Mouse (Mus musculus) liver, postnatal 0 days (tissue): ENCODE data around the gene Adgrg6. TPM values are rescaled to one million over a fixed set of nuclear protein-coding genes. Genes with fewer than 3 reads are reported as not detected.

Experiments
- ATAC-seq: fragments of 200-750 bp; cut with Nextera tagmentation; 2 replicates; pipeline ENCODE4 v1.8.0; 2017; ENCODE audit warnings: mild to moderate bottlenecking, moderate library complexity
- DNase-seq: peaks from one replicate; pipeline ENCODE4 v3.0.0-alpha.2; 2016
- H3K27ac ChIP-seq: fragments of 300-500 bp; sonication (generic); 2 replicates; pipeline ENCODE4 v1.5.1; 2014; ENCODE audit warnings: antibody characterized with exemption, moderate library complexity, mild to moderate bottlenecking, low read depth
- H3K27me3 ChIP-seq: fragments of 300-500 bp; sonication (generic); 2 replicates; pipeline ENCODE4 v1.6.1; 2014; ENCODE audit warnings: low read length, control low read depth, mixed read lengths; ENCODE audit not compliant: insufficient read depth
- H3K36me3 ChIP-seq: fragments of 300-500 bp; sonication (generic); replicated peaks from 2 replicates; pipeline ENCODE4 v1.6.1; 2014; ENCODE audit warnings: mild to moderate bottlenecking, control low read depth, low read length, moderate library complexity, mixed read lengths; ENCODE audit not compliant: insufficient read depth
- H3K4me1 ChIP-seq: fragments of 300-500 bp; sonication (generic); 2 replicates; pipeline ENCODE4 v1.6.1; 2014; ENCODE audit warnings: antibody characterized with exemption, mild to moderate bottlenecking, control low read depth; ENCODE audit not compliant: insufficient read depth
- H3K4me2 ChIP-seq: fragments of 300-500 bp; sonication (generic); 2 replicates; pipeline ENCODE4 v1.6.1; 2014; ENCODE audit warnings: low read depth, mild to moderate bottlenecking, low read length, moderate library complexity, mixed read lengths
- H3K4me3 ChIP-seq: fragments of 300-500 bp; sonication (generic); 2 replicates; pipeline ENCODE4 v1.5.1; 2014; ENCODE audit warnings: low read depth, low read length
- H3K9ac ChIP-seq: fragments of 300-500 bp; sonication (generic); replicated peaks from 2 replicates; pipeline ENCODE4 v1.6.1; 2014; ENCODE audit warnings: mild to moderate bottlenecking, moderate library complexity
- H3K9me3 ChIP-seq: fragments of 300-500 bp; sonication (generic); 2 replicates; pipeline ENCODE4 v1.6.1; 2016; ENCODE audit warnings: mild to moderate bottlenecking, control low read depth, low read length, mixed read lengths
- CTCF ChIP-seq: sonication (generic); IDR thresholded peaks from 2 replicates; pipeline ENCODE4 v1.5.1; 2016; ENCODE audit warnings: antibody characterized with exemption, low read depth
- EP300 ChIP-seq: IDR thresholded peaks from 2 replicates; pipeline ENCODE4 v1.6.1; 2016; ENCODE audit warnings: antibody characterized with exemption, low read depth, mild to moderate bottlenecking
- WGBS: fragments of 180-500 bp; shearing (Covaris S2); extraction: QIAGEN DNeasy Blood & Tissue Kit; methylation state at CpG from one replicate; pipeline ENCODE4 v1.1.7; 2014; ENCODE audit not compliant: insufficient replicate concordance; 5-methylcytosine and 5-hydroxymethylcytosine counted together
- polyA plus RNA-seq: library from polyadenylated mRNA; unstranded; fragments of >200 nt; fragmentation: Nextera tagmentation; extraction: Ambion mirVana; gene quantifications from 2 replicates; pipeline ENCODE4 v1.2.1, GENCODE M21; 2015

Gene Adgrg6
- polyA plus RNA-seq, 1 experiment from 2014 or later: 0.39 TPM

GRCm38 (mm10) chr10:14511157-14511556, 34.3 kb downstream of the Adgrg6 start:
- TF ChIP-seq EP300 (no peak), CTCF (no peak)
- WGBS: 67% methylated on average over 3 of the region's 3 CpGs
- DNase-seq (no peak), ATAC-seq (no peak)
- H3K4me1 ChIP-seq: no peaks in the 10 kb centered on the region
- H3K36me3 ChIP-seq: no peaks in the 10 kb centered on the region
- no peak overlapping the region for H3K4me2 ChIP-seq
- H3K9ac ChIP-seq: no peak overlapping the region
- H3K4me3 ChIP-seq: no peak overlapping the region
- H3K27ac ChIP-seq: no peak overlapping the region
- H3K27me3 ChIP-seq: no peaks in the 10 kb centered on the region
- H3K9me3 ChIP-seq: no peaks in the 10 kb centered on the region

GRCm38 (mm10) chr10:14495658-14496057, 49.8 kb downstream of the Adgrg6 start:
- TF ChIP-seq EP300 (no peak), CTCF (no peak)
- DNase-seq: no peak
- Histone ChIP-seq H3K4me3 (no peak overlapping the region), H3K9ac (no peak overlapping the region), H3K27me3 (no peaks in the 10 kb centered on the region), H3K4me1 (no peaks in the 10 kb centered on the region), H3K27ac (no peak overlapping the region), H3K36me3 (no peaks in the 10 kb centered on the region), H3K4me2 (no peak overlapping the region), H3K9me3 (no peaks in the 10 kb centered on the region)
- no peak for ATAC-seq

GRCm38 (mm10) chr10:14495204-14495603, 50.3 kb downstream of the Adgrg6 start:
- Histone ChIP-seq H3K4me2 (no peak overlapping the region), H3K9me3 (no peaks in the 10 kb centered on the region), H3K36me3 (no peaks in the 10 kb centered on the region), H3K9ac (no peak overlapping the region), H3K27me3 (no peaks in the 10 kb centered on the region), H3K27ac (no peak overlapping the region), H3K4me1 (no peaks in the 10 kb centered on the region), H3K4me3 (no peak overlapping the region)
- TF ChIP-seq CTCF (no peak), EP300 (no peak)
- no peak for ATAC-seq
- no peak for DNase-seq

- TF ChIP-seq CTCF: no peak
- TF ChIP-seq EP300: no peak
- H3K9me3 ChIP-seq: no peaks in the 10 kb centered on the region
- H3K27ac ChIP-seq: no peak overlapping the region
- ATAC-seq (no peak), DNase-seq (no peak)
- 74% methylated on average over 4 of the region's 4 CpGs for WGBS
- H3K4me1 ChIP-seq: no peaks in the 10 kb centered on the region
- H3K36me3 ChIP-seq: no peaks in the 10 kb centered on the region
- H3K27me3 ChIP-seq: no peaks in the 10 kb centered on the region
- no peak overlapping the region for H3K4me2 ChIP-seq
- H3K9ac ChIP-seq: no peak overlapping the region
- no peak overlapping the region for H3K4me3 ChIP-seq
These were observed 53.6 kb downstream of the Adgrg6 start for GRCm38 (mm10) chr10:14491838-14492237.

DNA sequence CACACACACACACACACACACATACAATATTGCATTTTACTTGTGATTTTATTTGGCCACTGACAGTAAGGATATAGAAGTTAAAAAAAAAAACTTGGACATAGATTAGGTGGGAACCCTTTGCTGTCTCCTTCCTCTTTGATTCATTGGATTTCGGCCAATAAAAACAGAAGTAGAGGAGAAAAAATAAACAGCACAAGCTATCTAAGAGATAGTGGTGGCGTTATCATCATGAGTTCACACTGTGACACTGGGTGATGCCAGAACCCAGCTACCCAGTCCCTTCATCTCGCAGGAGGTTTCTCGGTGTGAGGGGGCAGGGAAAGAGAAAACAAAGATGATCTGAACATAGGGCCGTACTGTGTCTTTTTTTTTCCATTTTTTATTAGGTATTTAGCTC, 62.2 kb downstream of the Adgrg6 start:
- H3K27ac ChIP-seq: no peak overlapping the region

GRCm38 (mm10) chr10:14482483-14482882, 63.0 kb downstream of the Adgrg6 start:
- DNase-seq (no peak), ATAC-seq (no peak)
- no peak overlapping the region for H3K9ac ChIP-seq
- TF ChIP-seq CTCF: no peak
- TF ChIP-seq EP300: no peak
- H3K27ac ChIP-seq: no peak overlapping the region
- H3K4me3 ChIP-seq: no peak overlapping the region
- H3K4me2 ChIP-seq: no peak overlapping the region
- no peaks in the 10 kb centered on the region for H3K9me3 ChIP-seq
- no peaks in the 10 kb centered on the region for H3K27me3 ChIP-seq
- 61% methylated on average over 5 of the region's 5 CpGs for WGBS
- H3K4me1 ChIP-seq: no peaks in the 10 kb centered on the region
- H3K36me3 ChIP-seq: no peaks in the 10 kb centered on the region

More for the DNA sequence above, 62.2 kb downstream of the Adgrg6 start:
- 53% methylated on average over 5 of the region's 5 CpGs for WGBS
- Histone ChIP-seq H3K9ac (no peak overlapping the region), H3K4me2 (no peak overlapping the region), H3K4me1 (no peaks in the 10 kb centered on the region), H3K27me3 (no peaks in the 10 kb centered on the region), H3K4me3 (no peak overlapping the region), H3K9me3 (no peaks in the 10 kb centered on the region), H3K36me3 (no peaks in the 10 kb centered on the region)
- ATAC-seq (no peak), DNase-seq (no peak)
- no peak for TF ChIP-seq EP300
- TF ChIP-seq CTCF: no peak

DNA sequence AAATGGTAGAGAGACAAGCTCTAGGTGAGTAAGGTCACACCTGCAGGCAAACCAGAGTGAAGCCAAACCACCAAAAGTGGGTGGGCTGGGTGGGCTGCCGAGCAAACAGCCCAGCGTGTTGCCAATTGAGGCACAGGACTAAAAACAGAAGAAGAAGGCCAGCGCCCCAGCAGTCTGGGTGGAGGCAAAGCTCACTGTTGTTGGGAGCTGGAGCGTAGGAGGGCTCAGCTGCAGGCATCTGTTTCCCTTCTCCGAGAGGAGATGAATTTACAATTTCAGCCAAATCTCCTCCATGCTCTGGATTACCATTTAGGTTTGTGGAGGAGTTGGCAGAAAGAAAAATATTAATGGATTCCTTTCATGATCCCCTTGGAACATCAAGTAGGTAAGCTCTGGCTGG, 64.5 kb downstream of the Adgrg6 start:
- Histone ChIP-seq H3K4me2 (no peak overlapping the region), H3K9me3 (no peaks in the 10 kb centered on the region), H3K27ac (no peak overlapping the region), H3K4me3 (no peak overlapping the region), H3K4me1 (no peaks in the 10 kb centered on the region), H3K36me3 (no peaks in the 10 kb centered on the region), H3K9ac (no peak overlapping the region), H3K27me3 (no peaks in the 10 kb centered on the region)
- DNase-seq (no peak), ATAC-seq (no peak)
- WGBS: 66% methylated on average over 5 of the region's 5 CpGs
- no peak for TF ChIP-seq CTCF
- no peak for TF ChIP-seq EP300
